8 mouse cellular contexts compared by ENCODE assay signal in genomic region chr13:80882716-80883135, GRCm38 (mm10). TPM values are rescaled to one million over a fixed set of nuclear protein-coding genes. Genes with fewer than 3 reads are reported as not detected.
DNase-seq lines count a peak whose midpoint lies in the region; ATAC-seq and TF ChIP-seq lines count a peak whose summit lies in the region.

No protein-coding gene starts in this region.

- H3K4me2 ChIP-seq in hindbrain, embryonic 13.5 days = peak overlapping the region; percentile 59
- H3K4me2 ChIP-seq in midbrain, embryonic 11.5 days = peak overlapping the region; percentile 62

- H3K9ac ChIP-seq in hindbrain, embryonic 13.5 days = peak overlapping the region; percentile 100
- peak overlapping the region; percentile 100 for H3K9ac ChIP-seq in midbrain, embryonic 11.5 days (ENCODE audit: low read length)

- under 1% methylated on average over 23 of the region's 23 CpGs for WGBS in thymus, adult 2 months
- WGBS in hindbrain, embryonic 13.5 days = under 1% methylated on average over 23 of the region's 23 CpGs
- 0% methylated on average over 22 of the region's 23 CpGs for WGBS in midbrain, embryonic 11.5 days

- peaks cover 3% of the 10 kb centered on the region; the same call in 1 of the 2 replicates for H3K4me1 ChIP-seq in thymus, adult 2 months (replicated peaks; ENCODE audit: control insufficient read depth, insufficient read depth, low read length)
- H3K4me1 ChIP-seq in hindbrain, embryonic 13.5 days (replicated peaks) = peaks cover 6% of the 10 kb centered on the region
- H3K4me1 ChIP-seq in midbrain, embryonic 11.5 days (ENCODE audit: control insufficient read depth, insufficient read depth, low read length) = peaks cover 6% of the 10 kb centered on the region; the same call in 1 of the 2 replicates

- ATAC-seq in hindbrain, embryonic 13.5 days (ENCODE audit: low FRiP score) = peak; percentile 53
- peak; percentile 59 for ATAC-seq in midbrain, embryonic 11.5 days (ENCODE audit: low FRiP score)

- TF ChIP-seq CTCF in thymus, adult 2 months (IDR thresholded peaks at IDR 0.05; ENCODE audit: borderline replicate concordance, control insufficient read depth, extremely low read depth, insufficient read depth, low read length, poor library complexity) = no peak

- H3K4me3 ChIP-seq in thymus, adult 2 months (ENCODE audit: control insufficient read depth, insufficient read depth, low read length) = peak overlapping the region; percentile 54
- peak overlapping the region; percentile 80 for H3K4me3 ChIP-seq in hindbrain, embryonic 13.5 days
- peak overlapping the region; percentile 87 for H3K4me3 ChIP-seq in midbrain, embryonic 11.5 days (ENCODE audit: low read depth, low read length)

- no peaks in the 10 kb centered on the region for H3K27me3 ChIP-seq in thymus, adult 2 months (ENCODE audit: control insufficient read depth, insufficient read depth, low read length)
- no peaks in the 10 kb centered on the region for H3K27me3 ChIP-seq in hindbrain, embryonic 13.5 days
- no peaks in the 10 kb centered on the region for H3K27me3 ChIP-seq in midbrain, embryonic 11.5 days (ENCODE audit: control insufficient read depth, insufficient read depth, low read length)

- no peak for TF ChIP-seq POLR2A in thymus, adult 2 months (IDR thresholded peaks at IDR 0.05; ENCODE audit: control insufficient read depth, extremely low read depth, insufficient read depth, low read length, poor library complexity)

- DNase-seq in embryo, embryonic 10.5 days (ENCODE audit: low spot score) = peak; percentile 76
- DNase-seq in embryo, embryonic 9.5 days (ENCODE audit: extremely low spot score) = no peak
- DNase-seq in thymus, adult 2 months = no peak
- DNase-seq in thymus, postnatal 0 days (ENCODE audit: low spot score) = no peak
- peak; percentile 97 for DNase-seq in midbrain, embryonic 11.5 days (ENCODE audit: low spot score, missing footprints)
- no peak for DNase-seq in frontal cortex, adult 2 months (ENCODE audit: extremely low spot score in 1 of 2, low spot score in 1 of 2)
- no peak for DNase-seq in cerebellum, postnatal 10 days

- no peaks in the 10 kb centered on the region for H3K9me3 ChIP-seq in hindbrain, embryonic 13.5 days
- no peaks in the 10 kb centered on the region for H3K9me3 ChIP-seq in midbrain, embryonic 11.5 days (ENCODE audit: control insufficient read depth, low read length)

- H3K27ac ChIP-seq in thymus, adult 2 months (ENCODE audit: control insufficient read depth, insufficient read depth, low read length) = peak overlapping the region; percentile 77
- peak overlapping the region; percentile 100 for H3K27ac ChIP-seq in hindbrain, embryonic 13.5 days
- peak overlapping the region; percentile 93 for H3K27ac ChIP-seq in midbrain, embryonic 11.5 days (ENCODE audit: low read depth, low read length)

- no peaks in the 10 kb centered on the region for H3K36me3 ChIP-seq in thymus, adult 2 months (ENCODE audit: control insufficient read depth, insufficient read depth, low read length)
- peaks cover under 1% of the 10 kb centered on the region; the same call in 1 of the 2 replicates for H3K36me3 ChIP-seq in hindbrain, embryonic 13.5 days
- H3K36me3 ChIP-seq in midbrain, embryonic 11.5 days (ENCODE audit: control insufficient read depth, insufficient read depth, low read length) = no peaks in the 10 kb centered on the region

RNA-seq across cellular contexts. Expression of gene Arrdc3, which starts 0.5 kb away (rescaled TPM):
- 17.7 and 18.9 TPM in 2 replicates for polyA plus RNA-seq in thymus, adult 2 months (2012; rRNA removed)
- 14.8 and 21.3 TPM in 2 replicates for polyA plus RNA-seq in thymus, postnatal 0 days (2015; fragmentation: Nextera tagmentation; extraction: Ambion mirVana)
- 49.3 and 49.9 TPM in 2 replicates for polyA plus RNA-seq in hindbrain, embryonic 13.5 days (2015; fragmentation: Nextera tagmentation; extraction: Ambion mirVana)
- polyA plus RNA-seq in midbrain, embryonic 11.5 days (2014; fragmentation: Nextera tagmentation; extraction: Ambion mirVana) = 53.7 and 58.4 TPM in 2 replicates
- 29.4 and 31.8 TPM in 2 replicates for polyA plus RNA-seq in frontal cortex, adult 2 months (2012; rRNA removed)

Comparison
In these comparisons a context has a peak if more than half of its experiments do, and no peak if none do; other contexts are left out.
1. DNase-seq: peak in embryo, embryonic 10.5 days (single experiment) and midbrain, embryonic 11.5 days (single experiment); none in embryo, embryonic 9.5 days (single experiment), thymus, adult 2 months (single experiment), thymus, postnatal 0 days (single experiment), frontal cortex, adult 2 months (0 of 2) and cerebellum, postnatal 10 days (0 of 2).
2. Peak in every context shown above with its lines, with median percentiles within 50 percentile points of each other: H3K27ac ChIP-seq and H3K4me3 ChIP-seq.